11 mouse cellular contexts compared by ENCODE assay signal in the genomic region with DNA sequence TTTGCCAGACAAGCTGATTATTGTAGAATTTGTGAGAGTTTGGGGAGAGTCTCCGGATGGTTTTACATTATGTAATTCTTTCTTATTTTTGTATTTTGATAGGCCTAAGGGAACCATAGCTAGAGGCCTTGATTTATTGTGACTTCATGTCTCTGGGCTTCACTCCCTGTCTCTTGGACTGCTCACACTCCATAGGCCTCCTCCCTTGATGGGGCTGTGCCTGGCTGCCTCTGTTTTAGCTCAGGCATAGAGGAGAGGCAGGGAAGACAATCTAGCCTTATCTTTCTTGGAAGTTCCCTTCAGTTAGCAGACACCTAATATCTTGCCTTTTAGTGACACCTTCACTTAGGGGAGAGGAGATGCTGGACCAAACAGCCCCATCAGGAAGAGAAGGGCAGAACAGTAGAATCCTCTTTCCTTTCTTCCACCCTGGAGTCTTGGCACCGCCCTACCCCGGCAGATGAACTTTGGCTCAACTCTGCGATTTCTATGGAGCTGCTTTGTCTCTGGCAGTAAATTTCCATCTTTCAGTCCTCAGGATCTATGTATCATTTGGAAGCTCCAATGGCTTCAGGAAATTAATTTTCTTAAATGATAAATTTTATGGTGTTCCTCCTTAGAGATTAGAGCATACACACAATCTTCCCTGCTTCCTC. TPM values are rescaled to one million over a fixed set of nuclear protein-coding genes. Genes with fewer than 3 reads are reported as not detected.
DNase-seq lines count a peak whose midpoint lies in the region; ATAC-seq and TF ChIP-seq lines count a peak whose summit lies in the region.
"Had no signal": no experiment of that assay in that cellular context is flagged by ENCODE, and none has a peak within 500 bp of the region (broad histone marks: within the 10 kb centered on the region; RNA-seq: fewer than 3 reads in every experiment).

No protein-coding gene starts in this region.

- H3K4me2 ChIP-seq in intestine, embryonic 14.5 days (ENCODE audit: low read length) = no peak overlapping the region
- H3K4me2 ChIP-seq in intestine, postnatal 0 days (replicated peaks; ENCODE audit: low read depth) = no peak overlapping the region
- H3K4me2 ChIP-seq in kidney, embryonic 16.5 days (replicated peaks; ENCODE audit: low read depth, low read length) = no peak overlapping the region
- H3K4me2 ChIP-seq in forebrain, embryonic 16.5 days (ENCODE audit: low read length) = no peak overlapping the region
- H3K4me2 ChIP-seq: midbrain, embryonic 15.5 days had no signal

- no peak for DNase-seq in intestine, embryonic 14.5 days (ENCODE audit: low spot score)
- peak; percentile 31 to 46 for DNase-seq in gastrocnemius, postnatal 4 days (ENCODE audit: low spot score in 2 of 2)
- DNase-seq in skeletal muscle tissue, adult 2 months (ENCODE audit: low read depth, low spot score) = peak; percentile 68
- no peak for DNase-seq in retina, postnatal 1 day
- no peak for DNase-seq in layer of hippocampus, postnatal 25 days (ENCODE audit: extremely low spot score in 1 of 2, low spot score in 1 of 2)

- H3K36me3 ChIP-seq in intestine, embryonic 14.5 days (ENCODE audit: control insufficient read depth, insufficient read depth, low read length) = no peaks in the 10 kb centered on the region
- H3K36me3 ChIP-seq in intestine, postnatal 0 days (ENCODE audit: control insufficient read depth, insufficient read depth) = no peaks in the 10 kb centered on the region
- H3K36me3 ChIP-seq in kidney, embryonic 16.5 days (ENCODE audit: insufficient read depth, low read length) = no peaks in the 10 kb centered on the region
- H3K36me3 ChIP-seq in forebrain, embryonic 16.5 days (ENCODE audit: control insufficient read depth, insufficient read depth) = no peaks in the 10 kb centered on the region
- H3K36me3 ChIP-seq: midbrain, embryonic 15.5 days had no signal

- no peak for TF ChIP-seq CTCF in intestine, postnatal 0 days (IDR thresholded peaks at IDR 0.05; ENCODE audit: low read depth)

- ATAC-seq in intestine, embryonic 14.5 days (replicated peaks; ENCODE audit: low FRiP score, low TSS enrichment, low read depth) = peak; percentile 82
- ATAC-seq in intestine, postnatal 0 days = no peak
- ATAC-seq in kidney, embryonic 16.5 days (ENCODE audit: low FRiP score, low TSS enrichment) = peak; percentile 88
- ATAC-seq in forebrain, embryonic 16.5 days = no peak
- ATAC-seq: midbrain, embryonic 15.5 days had no signal

- H3K4me1 ChIP-seq in intestine, embryonic 14.5 days (replicated peaks; ENCODE audit: control insufficient read depth, insufficient read depth, low read length) = no peaks in the 10 kb centered on the region
- no peaks in the 10 kb centered on the region for H3K4me1 ChIP-seq in intestine, postnatal 0 days (replicated peaks; ENCODE audit: control insufficient read depth, insufficient read depth, low read length)
- H3K4me1 ChIP-seq in kidney, embryonic 16.5 days (ENCODE audit: insufficient read depth, low read length) = peaks cover 12% of the 10 kb centered on the region; the same call in 1 of the 2 replicates
- H3K4me1 ChIP-seq in forebrain, embryonic 16.5 days (replicated peaks; ENCODE audit: control insufficient read depth, insufficient read depth, low read length) = no peaks in the 10 kb centered on the region
- H3K4me1 ChIP-seq: midbrain, embryonic 15.5 days had no signal

- no peaks in the 10 kb centered on the region for H3K27me3 ChIP-seq in intestine, embryonic 14.5 days (replicated peaks; ENCODE audit: control insufficient read depth, insufficient read depth, low read length)
- no peaks in the 10 kb centered on the region for H3K27me3 ChIP-seq in intestine, postnatal 0 days (replicated peaks; ENCODE audit: control insufficient read depth, insufficient read depth, low read length)
- H3K27me3 ChIP-seq in kidney, embryonic 16.5 days (ENCODE audit: insufficient read depth, low read length) = no peaks in the 10 kb centered on the region
- no peaks in the 10 kb centered on the region for H3K27me3 ChIP-seq in forebrain, embryonic 16.5 days (replicated peaks; ENCODE audit: control insufficient read depth, insufficient read depth, low read length)
- H3K27me3 ChIP-seq: midbrain, embryonic 15.5 days had no signal

- H3K4me3 ChIP-seq in intestine, embryonic 14.5 days (ENCODE audit: low read depth, low read length) = no peak overlapping the region
- H3K4me3 ChIP-seq in intestine, postnatal 0 days (ENCODE audit: low read depth, low read length) = no peak overlapping the region
- no peak overlapping the region for H3K4me3 ChIP-seq in kidney, embryonic 16.5 days (ENCODE audit: low read length)
- H3K4me3 ChIP-seq in forebrain, embryonic 16.5 days (replicated peaks; ENCODE audit: low read length) = no peak overlapping the region
- H3K4me3 ChIP-seq: midbrain, embryonic 15.5 days had no signal

- no peaks in the 10 kb centered on the region for H3K9me3 ChIP-seq in intestine, embryonic 14.5 days (ENCODE audit: control insufficient read depth, low read length)
- no peaks in the 10 kb centered on the region for H3K9me3 ChIP-seq in intestine, postnatal 0 days (ENCODE audit: control insufficient read depth)
- H3K9me3 ChIP-seq in kidney, embryonic 16.5 days (ENCODE audit: low read length) = no peaks in the 10 kb centered on the region
- H3K9me3 ChIP-seq in forebrain, embryonic 16.5 days (ENCODE audit: control insufficient read depth, low read length) = no peaks in the 10 kb centered on the region
- H3K9me3 ChIP-seq: midbrain, embryonic 15.5 days had no signal

- peak overlapping the region; percentile 38 for H3K27ac ChIP-seq in intestine, embryonic 14.5 days (ENCODE audit: low read depth)
- H3K27ac ChIP-seq in intestine, postnatal 0 days (ENCODE audit: low read depth, low read length) = no peak overlapping the region
- peak overlapping the region; percentile 89 for H3K27ac ChIP-seq in kidney, embryonic 16.5 days (ENCODE audit: low read length)
- H3K27ac ChIP-seq in forebrain, embryonic 16.5 days (ENCODE audit: low read length) = no peak overlapping the region
- H3K27ac ChIP-seq: midbrain, embryonic 15.5 days had no signal

- H3K9ac ChIP-seq in intestine, embryonic 14.5 days (ENCODE audit: low read length) = no peak overlapping the region
- no peak overlapping the region for H3K9ac ChIP-seq in intestine, postnatal 0 days (ENCODE audit: low read depth, low read length)
- H3K9ac ChIP-seq in kidney, embryonic 16.5 days (replicated peaks; ENCODE audit: low read length) = no peak overlapping the region
- H3K9ac ChIP-seq in forebrain, embryonic 16.5 days (replicated peaks; ENCODE audit: low read depth, low read length) = no peak overlapping the region
- H3K9ac ChIP-seq: midbrain, embryonic 15.5 days had no signal

- WGBS in intestine, embryonic 14.5 days = 75% methylated on average over 4 of the region's 4 CpGs
- 64% methylated on average over 4 of the region's 4 CpGs for WGBS in intestine, postnatal 0 days
- WGBS in kidney, embryonic 16.5 days = 44% methylated on average over 4 of the region's 4 CpGs
- 96% methylated on average over 4 of the region's 4 CpGs for WGBS in forebrain, embryonic 16.5 days

RNA-seq across cellular contexts. Expression of a gene that starts 1.5 kb away (rescaled TPM):
- polyA plus RNA-seq in intestine, embryonic 14.5 days (2014; fragmentation: Nextera tagmentation; extraction: Ambion mirVana) = 0.08 TPM in 1 of 2 replicates, not detected in the other
- not detected in 2 replicates for polyA plus RNA-seq in intestine, postnatal 0 days (2015; fragmentation: Nextera tagmentation; extraction: Ambion mirVana)
- total RNA-seq in gastrocnemius, postnatal 4 days (2021) = under 1 TPM in 1 of 2 experiments, not detected in 1; 0.16 TPM
- 0.20 and 0.21 TPM in 2 replicates for polyA plus RNA-seq in kidney, embryonic 16.5 days (2015; fragmentation: Nextera tagmentation; extraction: Ambion mirVana)
- not detected in 2 replicates for polyA plus RNA-seq in forebrain, embryonic 16.5 days (2015; fragmentation: Nextera tagmentation; extraction: Ambion mirVana)
- total RNA-seq in layer of hippocampus, postnatal 25 days (2021) = not detected
- total RNA-seq: layer of hippocampus, postnatal 10 days had no signal
- polyA plus RNA-seq: midbrain, embryonic 15.5 days; thymus, postnatal 0 days had no signal

RNA-seq across cellular contexts. Expression of a gene that starts 40.3 kb away (rescaled TPM):
- 0.22 and 1.5 TPM in 2 replicates for polyA plus RNA-seq in intestine, embryonic 14.5 days (2014; fragmentation: Nextera tagmentation; extraction: Ambion mirVana)
- polyA plus RNA-seq in intestine, postnatal 0 days (2015; fragmentation: Nextera tagmentation; extraction: Ambion mirVana) = 3.8 and 4.4 TPM in 2 replicates
- 1 to 10 TPM; 2.7 to 3.4 TPM for total RNA-seq in gastrocnemius, postnatal 4 days (2021)
- polyA plus RNA-seq in kidney, embryonic 16.5 days (2015; fragmentation: Nextera tagmentation; extraction: Ambion mirVana) = 6.5 and 9.3 TPM in 2 replicates
- 0.17 TPM in 1 of 2 replicates, not detected in the other for polyA plus RNA-seq in forebrain, embryonic 16.5 days (2015; fragmentation: Nextera tagmentation; extraction: Ambion mirVana)
- total RNA-seq in layer of hippocampus, postnatal 25 days (2021) = 1 to 10 TPM; 2.2 TPM
- polyA plus RNA-seq: midbrain, embryonic 15.5 days had no signal

RNA-seq across cellular contexts. Expression of a gene that starts 45.5 kb away (rescaled TPM):
- 0.08 TPM in 1 of 2 replicates, not detected in the other for polyA plus RNA-seq in intestine, embryonic 14.5 days (2014; fragmentation: Nextera tagmentation; extraction: Ambion mirVana)
- not detected in 2 replicates for polyA plus RNA-seq in intestine, postnatal 0 days (2015; fragmentation: Nextera tagmentation; extraction: Ambion mirVana)
- not detected for total RNA-seq in gastrocnemius, postnatal 4 days (2021)
- polyA plus RNA-seq in kidney, embryonic 16.5 days (2015; fragmentation: Nextera tagmentation; extraction: Ambion mirVana) = not detected in 2 replicates
- not detected in 2 replicates for polyA plus RNA-seq in forebrain, embryonic 16.5 days (2015; fragmentation: Nextera tagmentation; extraction: Ambion mirVana)
- total RNA-seq in layer of hippocampus, postnatal 25 days (2021) = not detected
- total RNA-seq: layer of hippocampus, postnatal 10 days had no signal
- polyA plus RNA-seq: midbrain, embryonic 15.5 days had no signal

Comparison
In these comparisons a context has a peak if more than half of its experiments do, and no peak if none do; other contexts are left out.
1. ATAC-seq: peak in intestine, embryonic 14.5 days (single experiment) and kidney, embryonic 16.5 days (single experiment); none in intestine, postnatal 0 days (single experiment) and forebrain, embryonic 16.5 days (single experiment).
2. H3K27ac ChIP-seq: peak in intestine, embryonic 14.5 days (single experiment) and kidney, embryonic 16.5 days (single experiment); none in intestine, postnatal 0 days (single experiment) and forebrain, embryonic 16.5 days (single experiment).
3. DNase-seq: peak in gastrocnemius, postnatal 4 days (2 of 2) and skeletal muscle tissue, adult 2 months (single experiment); none in intestine, embryonic 14.5 days (single experiment), retina, postnatal 1 day (single experiment) and layer of hippocampus, postnatal 25 days (0 of 2).